Comparison of ENCODE assay signal across 8 mouse cellular contexts in the genomic region with DNA sequence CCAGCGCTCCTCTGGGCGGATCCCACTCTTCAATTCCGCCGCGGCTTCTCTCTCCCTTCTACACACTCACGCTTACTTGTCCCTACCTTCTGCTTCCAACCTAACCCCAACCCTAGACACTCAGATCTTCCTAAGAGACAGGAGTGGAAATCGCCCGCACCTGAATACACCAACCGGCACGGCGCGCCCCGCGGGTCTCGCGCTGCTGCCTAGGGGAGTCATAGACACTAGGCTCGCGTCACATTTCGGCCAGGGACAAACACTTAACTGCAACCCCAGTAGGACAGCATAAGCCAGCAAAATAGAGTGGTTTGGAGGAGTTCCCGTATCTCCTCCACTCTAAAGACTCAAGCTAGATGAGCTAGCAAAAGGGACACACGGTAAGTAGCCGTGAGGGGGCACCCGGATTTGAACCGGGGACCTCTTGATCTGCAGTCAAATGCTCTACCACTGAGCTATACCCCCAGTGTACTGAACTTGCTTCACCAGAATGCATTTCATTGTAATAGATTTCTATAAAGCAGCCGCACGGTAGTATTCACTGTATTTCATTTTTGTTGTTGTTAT. TPM values are rescaled to one million over a fixed set of nuclear protein-coding genes. Genes with fewer than 3 reads are reported as not detected.
DNase-seq lines count a peak whose midpoint lies in the region; ATAC-seq lines count a peak whose summit lies in the region.

No protein-coding gene starts in this region.

- peak overlapping the region; percentile 77 for H3K4me2 ChIP-seq in hindbrain, embryonic 16.5 days (ENCODE audit: low read length)

- peak overlapping the region; percentile 91 for H3K4me3 ChIP-seq in hindbrain, embryonic 16.5 days (ENCODE audit: low read length)

- peaks cover 18% of the 10 kb centered on the region for H3K27me3 ChIP-seq in hindbrain, embryonic 16.5 days (replicated peaks; ENCODE audit: control insufficient read depth, insufficient read depth, low read length)

- peak overlapping the region; percentile 83 for H3K9ac ChIP-seq in hindbrain, embryonic 16.5 days (ENCODE audit: low read depth, low read length)

- peak overlapping the region; percentile 91 for H3K27ac ChIP-seq in hindbrain, embryonic 16.5 days (ENCODE audit: low read depth, low read length)

- DNase-seq in cerebellum, postnatal 4 days (ENCODE audit: low spot score in 2 of 2) = peak; percentile 58 to 82
- peak; percentile 90 for DNase-seq in gastrocnemius, adult 18-20 months (ENCODE audit: low spot score)
- DNase-seq in left cerebral cortex, adult 18-20 months (ENCODE audit: low spot score in 2 of 2) = peak; percentile 88
- DNase-seq in lung, postnatal 4 days = peak; percentile 88 to 89
- DNase-seq in retina, postnatal 1 day = peak; percentile 94
- DNase-seq in thymus, postnatal 4 days = peak; percentile 91

- ATAC-seq in activated CD4-positive, CD25-positive, alpha-beta regulatory T cell, adult 4 months = peak; percentile 72
- peak; percentile 90 for ATAC-seq in hindbrain, embryonic 16.5 days

- under 1% methylated on average over 26 of the region's 26 CpGs for WGBS in hindbrain, embryonic 16.5 days

- no peaks in the 10 kb centered on the region for H3K36me3 ChIP-seq in hindbrain, embryonic 16.5 days (ENCODE audit: control insufficient read depth, insufficient read depth, low read length)

- H3K4me1 ChIP-seq in hindbrain, embryonic 16.5 days (ENCODE audit: control insufficient read depth, insufficient read depth, low read depth, low read length) = peaks cover 14% of the 10 kb centered on the region

- no peaks in the 10 kb centered on the region for H3K9me3 ChIP-seq in hindbrain, embryonic 16.5 days (ENCODE audit: control insufficient read depth, low read length)

RNA-seq across cellular contexts. Expression of gene Plxdc1, which starts 2.4 kb away (rescaled TPM):
- polyA plus RNA-seq in activated CD4-positive, CD25-positive, alpha-beta regulatory T cell, adult 4 months (2017; shearing (Covaris generic)) = 1 to 10 TPM; 5.8 to 6.4 TPM
- total RNA-seq in gastrocnemius, adult 18-20 months (2021) = 1 to 10 TPM; 2.1 to 2.6 TPM
- polyA plus RNA-seq in hindbrain, embryonic 16.5 days (2015; fragmentation: Nextera tagmentation; extraction: Ambion mirVana) = 2.1 and 2.8 TPM in 2 replicates
- total RNA-seq in left cerebral cortex, adult 18-20 months (2021) = 10 to 100 TPM; 42.2 to 46.7 TPM

RNA-seq across cellular contexts. Expression of gene Arl5c, which starts 7.4 kb away (rescaled TPM):
- polyA plus RNA-seq in activated CD4-positive, CD25-positive, alpha-beta regulatory T cell, adult 4 months (2017; shearing (Covaris generic)) = 10 to 100 TPM; 70.4 to 78.5 TPM
- total RNA-seq in gastrocnemius, adult 18-20 months (2021) = under 1 TPM in 1 of 2 experiments, not detected in 1; 0.26 TPM
- 7.3 and 7.6 TPM in 2 replicates for polyA plus RNA-seq in hindbrain, embryonic 16.5 days (2015; fragmentation: Nextera tagmentation; extraction: Ambion mirVana)
- total RNA-seq in left cerebral cortex, adult 18-20 months (2021) = 1 to 10 TPM; 1.4 to 1.9 TPM

RNA-seq across cellular contexts. Expression of gene Cacnb1, which starts 34.2 kb away (rescaled TPM):
- 1 to 10 TPM; 1.4 to 2.9 TPM for polyA plus RNA-seq in activated CD4-positive, CD25-positive, alpha-beta regulatory T cell, adult 4 months (2017; shearing (Covaris generic))
- total RNA-seq in gastrocnemius, adult 18-20 months (2021) = 100 to 1,000 TPM; 167 to 198 TPM
- polyA plus RNA-seq in hindbrain, embryonic 16.5 days (2015; fragmentation: Nextera tagmentation; extraction: Ambion mirVana) = 59.6 and 69.0 TPM in 2 replicates
- total RNA-seq in left cerebral cortex, adult 18-20 months (2021) = 100 to 1,000 TPM; 154 to 170 TPM

RNA-seq across cellular contexts. Expression of gene Rpl19, which starts 37.9 kb away (rescaled TPM):
- polyA plus RNA-seq in activated CD4-positive, CD25-positive, alpha-beta regulatory T cell, adult 4 months (2017; shearing (Covaris generic)) = 1,000 to 10,000 TPM; 3,386 to 3,946 TPM
- total RNA-seq in gastrocnemius, adult 18-20 months (2021) = 100 to 1,000 TPM; 457 to 462 TPM
- polyA plus RNA-seq in hindbrain, embryonic 16.5 days (2015; fragmentation: Nextera tagmentation; extraction: Ambion mirVana) = 578 and 612 TPM in 2 replicates
- total RNA-seq in left cerebral cortex, adult 18-20 months (2021) = 100 to 1,000 TPM; 627 to 650 TPM

Comparison
In these comparisons a context has a peak if more than half of its experiments do, and no peak if none do; other contexts are left out.
1. Peak in every context shown above with its lines: DNase-seq, ATAC-seq, H3K4me3 ChIP-seq and H3K27ac ChIP-seq.
2. RNA of gene Plxdc1, which starts 2.4 kb away (total RNA-seq): 42.2 to 46.7 TPM in left cerebral cortex, adult 18-20 months; 2.1 to 2.6 TPM in gastrocnemius, adult 18-20 months; every median in the first group is over 10 times any median in the second.